Mouse (Mus musculus): ENCODE data around the gene Amer2. TPM values are rescaled to one million over a fixed set of nuclear protein-coding genes. Genes with fewer than 3 reads are reported as not detected.
A peak's percentile ranks its signal among the peaks of the same experiment; 100 is the strongest.
"Not testable (repeated sequence)": the region's sequence is repeated elsewhere in the genome, so short reads cannot be mapped to it uniquely, and the experiment has no call there.

Gene Amer2
- 10 to 100 TPM; 37.3 to 38.0 TPM for total RNA-seq (2021)

DNA sequence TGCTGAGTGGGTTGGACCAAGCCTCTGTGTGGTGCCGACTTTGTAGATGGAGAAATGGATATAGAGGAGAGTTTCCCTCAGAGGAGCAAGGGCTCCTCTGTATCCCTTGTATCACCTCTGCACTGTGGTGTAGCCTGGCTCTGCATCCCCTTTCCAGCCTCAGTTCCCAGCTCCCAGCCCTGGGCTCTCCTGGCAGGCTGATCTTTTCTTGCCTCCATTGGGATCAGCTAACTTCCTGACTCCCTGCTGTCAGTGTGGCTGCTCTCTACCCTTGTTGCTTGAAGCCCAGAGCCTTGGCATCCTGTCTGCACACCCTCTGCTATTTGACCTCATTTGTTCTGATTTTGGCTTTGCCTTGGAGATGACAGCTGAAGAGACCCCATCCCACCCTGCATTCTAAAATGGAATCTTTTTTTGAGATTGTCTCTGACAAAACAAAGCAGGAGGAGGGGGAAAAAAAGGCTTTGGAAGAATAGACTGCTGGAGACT is at the start of gene Amer2:
Gene Amer2, plus strand, starts transcription at position 439 of the 489 bp plus-strand sequence.
- intact Hi-C loops (cut with DNase I): no loop called here
- no peak for DNase-seq (ENCODE audit: low spot score in 2 of 2)

DNA sequence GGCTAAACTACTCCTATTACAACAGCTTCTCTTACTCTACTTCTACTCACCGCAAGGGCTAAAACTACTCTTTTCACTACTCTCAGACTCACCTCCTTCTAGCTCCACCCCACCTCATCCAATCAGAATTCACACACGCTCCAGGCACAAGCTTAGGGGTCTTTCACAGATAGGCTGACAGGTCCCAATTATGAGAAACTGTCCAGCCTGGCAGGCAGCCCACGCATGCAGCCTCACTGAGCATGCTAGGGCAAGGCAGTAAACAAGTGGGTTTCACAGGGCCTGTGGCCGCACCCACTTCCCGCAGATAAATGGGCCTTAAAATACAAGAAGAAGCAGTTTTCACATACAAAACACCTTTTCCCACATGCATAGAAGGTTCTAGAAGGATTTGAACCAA is 33.1 kb upstream of the Amer2 start:
- intact Hi-C loops (cut with DNase I); DNase-seq (ENCODE audit: low spot score in 2 of 2): not testable (repeated sequence)

GRCm38 (mm10) chr14:60340570-60340969 is 32.5 kb upstream of the Amer2 start:
- no peak for DNase-seq (ENCODE audit: low spot score in 2 of 2)
- intact Hi-C loops (cut with DNase I): no loop called here

- intact Hi-C loops (cut with DNase I): no loop called here
- no peak for DNase-seq (ENCODE audit: low spot score in 2 of 2)
Measured at GRCm38 (mm10) chr14:60345326-60345876, 27.7 kb upstream of the Amer2 start.

- DNase-seq (ENCODE audit: low spot score in 2 of 2): peak in 1 of 2 experiments; percentile 20
- intact Hi-C loops (cut with DNase I): no loop called here
Measured at GRCm38 (mm10) chr14:60358347-60358746, 14.7 kb upstream of the Amer2 start.

GRCm38 (mm10) chr14:60361380-60362212 is 11.5 kb upstream of the Amer2 start:
- intact Hi-C loops (cut with DNase I): no loop called here
- no peak for DNase-seq (ENCODE audit: low spot score in 2 of 2)

DNA sequence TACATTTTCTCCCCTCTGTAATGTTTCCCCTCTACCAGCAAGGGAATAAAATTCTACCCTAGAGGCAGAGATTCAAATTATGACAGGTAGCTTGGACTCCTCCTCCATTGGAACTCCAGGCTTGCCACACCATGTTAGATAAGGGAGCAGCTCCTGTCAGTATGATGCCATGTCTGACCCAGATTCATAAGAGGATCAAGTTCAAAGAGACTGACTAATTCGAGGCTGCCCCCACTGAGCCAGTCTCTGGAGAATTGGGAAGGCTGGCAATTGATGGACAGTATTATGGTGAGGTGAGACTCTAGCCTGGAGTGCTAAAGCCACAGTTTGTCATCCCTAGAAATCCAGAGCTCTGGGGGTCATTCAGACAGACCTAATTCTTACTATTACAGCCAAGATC is 6.3 kb upstream of the Amer2 start:
- intact Hi-C loops (cut with DNase I): no loop called here
- DNase-seq (ENCODE audit: low spot score in 2 of 2): no peak

GRCm38 (mm10) chr14:60368769-60369666 is 4.0 kb upstream of the Amer2 start:
- no peak for DNase-seq (ENCODE audit: low spot score in 2 of 2)
- intact Hi-C loops (cut with DNase I): no loop called here

- intact Hi-C loops (cut with DNase I): no loop called here
- no peak for DNase-seq (ENCODE audit: low spot score in 2 of 2)
Measured at GRCm38 (mm10) chr14:60369667-60370315, 3.3 kb upstream of the Amer2 start.

- intact Hi-C loops (cut with DNase I): loop anchor here (5.0 kb wide), 1 partner anchor 110 kb away; the partner anchor contains the start of gene Mtmr6
- no peak for DNase-seq (ENCODE audit: low spot score in 2 of 2)
Measured at GRCm38 (mm10) chr14:60377107-60377506, 4.0 kb downstream of the Amer2 start.

GRCm38 (mm10) chr14:60377546-60377945 is 4.5 kb downstream of the Amer2 start:
- peak; percentile 43 to 62 for DNase-seq (ENCODE audit: low spot score in 2 of 2)
- intact Hi-C loops (cut with DNase I): loop anchor here (5.0 kb wide), 1 partner anchor 110 kb away; the partner anchor contains the start of gene Mtmr6

- intact Hi-C loops (cut with DNase I): loop anchor here (1.0 to 5.0 kb wide), 3 partner anchors 36 to 111 kb away; partner anchors contain the start of gene Mtmr6
- DNase-seq (ENCODE audit: low spot score in 2 of 2): peak; percentile 91 to 96
Measured at GRCm38 (mm10) chr14:60378057-60378565, 5.1 kb downstream of the Amer2 start.

GRCm38 (mm10) chr14:60378566-60379322 is 5.7 kb downstream of the Amer2 start:
- peak; percentile 62 to 70 for DNase-seq (ENCODE audit: low spot score in 2 of 2)
- intact Hi-C loops (cut with DNase I): loop anchor here (1.0 to 5.0 kb wide), 3 partner anchors 36 to 111 kb away; partner anchors contain the start of gene Mtmr6

GRCm38 (mm10) chr14:60379323-60379957 is 6.4 kb downstream of the Amer2 start:
- intact Hi-C loops (cut with DNase I): loop anchor here (2.0 to 5.0 kb wide), 2 partner anchors 79 to 112 kb away; partner anchors contain the start of gene Mtmr6
- no peak for DNase-seq (ENCODE audit: low spot score in 2 of 2)

- intact Hi-C loops (cut with DNase I): loop anchor here (2.0 to 5.0 kb wide), 3 partner anchors 79 to 128 kb away; partner anchors contain the start of genes Gm49336, Mtmr6 and Nupl1
- no peak for DNase-seq (ENCODE audit: low spot score in 2 of 2)
Measured at GRCm38 (mm10) chr14:60379958-60380330, 6.9 kb downstream of the Amer2 start.

DNA sequence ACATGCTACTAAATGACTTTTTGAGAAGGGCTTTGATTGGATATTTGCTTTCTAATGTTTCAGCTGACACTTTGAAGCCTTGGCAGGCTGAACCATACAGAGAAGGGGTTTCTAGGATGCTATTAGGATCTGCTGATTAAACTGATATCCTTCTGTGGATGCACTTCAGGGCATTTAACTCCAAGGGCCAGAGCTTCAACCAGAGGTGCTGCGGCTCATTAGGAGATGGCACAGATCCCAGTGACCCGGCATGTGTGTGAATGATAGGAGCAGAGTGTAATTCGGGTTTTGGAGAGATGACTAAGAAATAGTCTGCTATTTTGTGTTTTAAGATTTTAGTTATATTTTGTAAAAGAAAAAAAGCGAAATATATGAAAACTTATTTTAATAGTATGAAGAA is 8.6 kb downstream of the Amer2 start:
- no peak for DNase-seq (ENCODE audit: low spot score in 2 of 2)
- intact Hi-C loops (cut with DNase I): loop anchor here (5.0 kb wide), 1 partner anchor 129 kb away; the partner anchor contains the start of genes Gm49336 and Nupl1

- intact Hi-C loops (cut with DNase I): loop anchor here (5.0 kb wide), 1 partner anchor 132 kb away; the partner anchor contains the start of genes Gm49336 and Nupl1
- DNase-seq (ENCODE audit: low spot score in 2 of 2): no peak
Measured at GRCm38 (mm10) chr14:60383816-60384215, 10.8 kb downstream of the Amer2 start.
